ENCODE assay signal across 26 mouse cellular contexts in the genomic region with DNA sequence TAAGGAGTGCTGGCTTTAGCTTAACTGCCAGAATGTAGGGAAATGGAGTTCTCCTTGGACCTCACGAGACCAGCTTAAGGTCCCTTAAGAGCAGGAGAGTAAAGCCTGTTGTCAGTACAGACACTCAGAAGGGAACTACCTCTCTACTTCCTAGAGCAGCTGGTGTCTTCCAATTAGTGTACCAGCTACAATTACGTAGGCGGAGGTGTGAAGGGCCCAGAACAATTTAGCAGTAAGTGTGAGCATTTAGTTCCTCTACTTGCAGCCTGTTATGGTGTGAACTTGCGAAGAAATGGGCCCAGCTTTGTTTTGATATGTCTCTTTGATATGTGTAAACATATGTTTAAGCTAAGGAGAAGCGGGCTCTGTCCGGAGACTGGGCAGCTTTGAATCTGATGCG. TPM values are rescaled to one million over a fixed set of nuclear protein-coding genes. Genes with fewer than 3 reads are reported as not detected.
DNase-seq lines count a peak whose midpoint lies in the region; ATAC-seq lines count a peak whose summit lies in the region.
"Had no signal": no experiment of that assay in that cellular context is flagged by ENCODE, and none has a peak within 500 bp of the region (broad histone marks: within the 10 kb centered on the region; RNA-seq: fewer than 3 reads in every experiment).

No protein-coding gene starts in this region.

- H3K9me3 ChIP-seq in forebrain, embryonic 13.5 days (replicated peaks), result no peaks in the 10 kb centered on the region
- no peaks in the 10 kb centered on the region for H3K9me3 ChIP-seq in midbrain, embryonic 10.5 days (replicated peaks)
- H3K9me3 ChIP-seq: embryonic facial prominence, embryonic 15.5 days; heart, embryonic 15.5 days; hindbrain, embryonic 15.5 days; limb, embryonic 13.5 days; midbrain, embryonic 13.5 days; neural tube, embryonic 12.5 days had no signal

- H3K27ac ChIP-seq in forebrain, embryonic 13.5 days, result no peak overlapping the region
- no peak overlapping the region for H3K27ac ChIP-seq in midbrain, embryonic 10.5 days (replicated peaks)
- H3K27ac ChIP-seq: embryonic facial prominence, embryonic 15.5 days; heart, embryonic 15.5 days; hindbrain, embryonic 15.5 days; limb, embryonic 13.5 days; liver, embryonic 14.5 days; midbrain, embryonic 13.5 days; neural tube, embryonic 12.5 days; stomach, postnatal 0 days had no signal

- intact Hi-C loops in heart, postnatal 14 days (cut with DNase I), result no loop called here

- H3K4me3 ChIP-seq in forebrain, embryonic 13.5 days, result no peak overlapping the region
- no peak overlapping the region for H3K4me3 ChIP-seq in midbrain, embryonic 10.5 days
- H3K4me3 ChIP-seq: embryonic facial prominence, embryonic 15.5 days; heart, embryonic 15.5 days; hindbrain, embryonic 15.5 days; limb, embryonic 13.5 days; midbrain, embryonic 13.5 days; neural tube, embryonic 12.5 days had no signal

- H3K9ac ChIP-seq in forebrain, embryonic 13.5 days, result no peak overlapping the region
- H3K9ac ChIP-seq: embryonic facial prominence, embryonic 15.5 days; heart, embryonic 15.5 days; hindbrain, embryonic 15.5 days; limb, embryonic 13.5 days; liver, embryonic 14.5 days; lung, embryonic 14.5 days; midbrain, embryonic 13.5 days; neural tube, embryonic 12.5 days had no signal

- 63% methylated on average over 7 of the region's 7 CpGs for WGBS in forebrain, embryonic 13.5 days
- WGBS in midbrain, embryonic 10.5 days, result 89% methylated on average over 7 of the region's 7 CpGs

- peak; percentile 25 for DNase-seq in layer of hippocampus, adult 9-11 months
- DNase-seq in layer of hippocampus, postnatal 10 days (ENCODE audit: low spot score in 2 of 2), result no peak
- DNase-seq in right cerebral cortex, postnatal 36 days (ENCODE audit: low spot score in 2 of 2), result peak; percentile 10 to 13
- no peak for DNase-seq in right cerebral cortex, postnatal 25 days
- no peak for DNase-seq in midbrain, embryonic 10.5 days (ENCODE audit: low spot score)
- DNase-seq in heart, postnatal 14 days, result no peak
- DNase-seq: adrenal gland, postnatal 14 days; B cell, adult 2 months; cerebellum, adult 9-11 months; gastrocnemius, postnatal 36 days; heart, postnatal 4 days; kidney, adult 9 months; kidney, postnatal 25 days; lung, embryonic 14.5 days; thymus, adult 2 months had no signal

- H3K27me3 ChIP-seq in forebrain, embryonic 13.5 days, result no peaks in the 10 kb centered on the region
- no peaks in the 10 kb centered on the region for H3K27me3 ChIP-seq in midbrain, embryonic 10.5 days (ENCODE audit: low read depth, poor library complexity, severe bottlenecking)
- H3K27me3 ChIP-seq: embryonic facial prominence, embryonic 15.5 days; heart, embryonic 15.5 days; hindbrain, embryonic 15.5 days; limb, embryonic 13.5 days; midbrain, embryonic 13.5 days; neural tube, embryonic 12.5 days had no signal

- H3K36me3 ChIP-seq in forebrain, embryonic 13.5 days (ENCODE audit: poor library complexity, severe bottlenecking), result no peaks in the 10 kb centered on the region
- H3K36me3 ChIP-seq in midbrain, embryonic 10.5 days, result no peaks in the 10 kb centered on the region
- H3K36me3 ChIP-seq: embryonic facial prominence, embryonic 15.5 days; heart, embryonic 15.5 days; hindbrain, embryonic 15.5 days; limb, embryonic 13.5 days; midbrain, embryonic 13.5 days; neural tube, embryonic 12.5 days had no signal

- H3K4me2 ChIP-seq in forebrain, embryonic 13.5 days, result no peak overlapping the region
- H3K4me2 ChIP-seq: embryonic facial prominence, embryonic 15.5 days; heart, embryonic 15.5 days; hindbrain, embryonic 15.5 days; limb, embryonic 13.5 days; lung, embryonic 14.5 days; midbrain, embryonic 13.5 days; neural tube, embryonic 12.5 days had no signal

- ATAC-seq in forebrain, embryonic 13.5 days, result peak; percentile 89
- ATAC-seq: intestine, embryonic 16.5 days; midbrain, embryonic 13.5 days had no signal

- 0 out of 2 replicates have a peak, but pooled peaks cover 3% of the 10 kb centered on the region for H3K4me1 ChIP-seq in forebrain, embryonic 13.5 days
- H3K4me1 ChIP-seq in midbrain, embryonic 10.5 days, result peaks cover 5% of the 10 kb centered on the region; the same call in 1 of the 2 replicates
- H3K4me1 ChIP-seq: heart, embryonic 15.5 days; hindbrain, embryonic 15.5 days; midbrain, embryonic 13.5 days had no signal

RNA-seq across cellular contexts. Expression of gene Ankrd55, which starts 10.0 kb away (rescaled TPM):
- total RNA-seq in layer of hippocampus, postnatal 10 days (2021), result 1 to 10 TPM; 8.6 to 9.1 TPM
- 1.3 and 1.7 TPM in 2 replicates for polyA plus RNA-seq in forebrain, embryonic 13.5 days (2015; fragmentation: Nextera tagmentation; extraction: Ambion mirVana)
- polyA plus RNA-seq in midbrain, embryonic 10.5 days (2016; fragmentation: Nextera tagmentation; extraction: Ambion mirVana), result 1.2 and 2.9 TPM in 2 replicates
- total RNA-seq in heart, postnatal 14 days (2021), result under 1 TPM; 0.19 to 0.29 TPM
- total RNA-seq: common myeloid progenitor, adult 5-6 weeks; gastrocnemius, postnatal 36 days; heart, postnatal 4 days had no signal

Comparison
In these comparisons a context has a peak if more than half of its experiments do, and no peak if none do; other contexts are left out.
1. DNase-seq: peak in layer of hippocampus, adult 9-11 months (single experiment) and right cerebral cortex, postnatal 36 days (2 of 2); none in layer of hippocampus, postnatal 10 days (0 of 2), right cerebral cortex, postnatal 25 days (single experiment), midbrain, embryonic 10.5 days (single experiment) and heart, postnatal 14 days (0 of 2).
2. RNA of gene Ankrd55, which starts 10.0 kb away (total RNA-seq): 8.6 to 9.1 TPM in layer of hippocampus, postnatal 10 days; 0.19 to 0.29 TPM in heart, postnatal 14 days; every median in the first group is over 4 times any median in the second.